Mouse (Mus musculus): ENCODE measurements at regions not wholly inside any gene's neighbourhood (a gene's known extent, or its start where the extent isn't known, plus 50 kb on each side); places are given as distances from the start of the nearest gene placed in this dataset.

- DNase-seq (ENCODE audit: low spot score in 2 of 2) = peak in 1 of 2 experiments; percentile 14
- Histone ChIP-seq H3K4me3 (no peak overlapping the region), H3K27ac (no peak overlapping the region)
- TF ChIP-seq CTCF (conservative IDR thresholded peaks at IDR 0.05) = no peak
These were observed 130.6 kb upstream of the Ptprt start for GRCm38 (mm10) chr2:162791374-162792098.

GRCm38 (mm10) chr2:162784176-162784813 is 123.3 kb upstream of the Ptprt start:
- Histone ChIP-seq H3K4me3 (no peak overlapping the region), H3K27ac (no peak overlapping the region)
- no peak for DNase-seq (ENCODE audit: low spot score in 2 of 2)
- TF ChIP-seq CTCF (conservative IDR thresholded peaks at IDR 0.05) = no peak

- TF ChIP-seq CTCF (conservative IDR thresholded peaks at IDR 0.05) = no peak
- DNase-seq (ENCODE audit: low spot score in 2 of 2) = no peak
- no peak overlapping the region for H3K4me3 ChIP-seq
- H3K27ac ChIP-seq = no peak overlapping the region
These were observed 120.7 kb upstream of the Ptprt start for GRCm38 (mm10) chr2:162781599-162781998.

GRCm38 (mm10) chr2:162776542-162776941 is 115.6 kb upstream of the Ptprt start:
- TF ChIP-seq CTCF (conservative IDR thresholded peaks at IDR 0.05) = no peak
- Histone ChIP-seq H3K27ac (peak overlapping the region; percentile 85), H3K4me3 (no peak overlapping the region)
- DNase-seq (ENCODE audit: low spot score in 2 of 2) = peak; percentile 23 to 58

- no peak for DNase-seq (ENCODE audit: low spot score in 2 of 2)
- Histone ChIP-seq H3K4me3 (no peak overlapping the region), H3K27ac (no peak overlapping the region)
- TF ChIP-seq CTCF (conservative IDR thresholded peaks at IDR 0.05) = no peak
These were observed 111.6 kb upstream of the Ptprt start for GRCm38 (mm10) chr2:162772520-162772919.

- DNase-seq (ENCODE audit: low spot score in 2 of 2) = no peak
These were observed 108.9 kb upstream of the Ptprt start for GRCm38 (mm10) chr2:162769711-162770428.

GRCm38 (mm10) chr2:162764059-162764458 is 103.1 kb upstream of the Ptprt start:
- no peak for DNase-seq (ENCODE audit: low spot score in 2 of 2)
- TF ChIP-seq CTCF (conservative IDR thresholded peaks at IDR 0.05) = no peak
- Histone ChIP-seq H3K4me3 (no peak overlapping the region), H3K27ac (no peak overlapping the region)

More at GRCm38 (mm10) chr2:162769711-162770428, 108.9 kb upstream of the Ptprt start:
- Histone ChIP-seq H3K4me3 (no peak overlapping the region), H3K27ac (no peak overlapping the region)
- TF ChIP-seq CTCF (conservative IDR thresholded peaks at IDR 0.05) = no peak

- no peak for TF ChIP-seq CTCF (conservative IDR thresholded peaks at IDR 0.05)
- DNase-seq (ENCODE audit: low spot score in 2 of 2) = no peak
- H3K4me3 ChIP-seq = no peak overlapping the region
- no peak overlapping the region for H3K27ac ChIP-seq
These were observed 79.6 kb upstream of the Ptprt start for GRCm38 (mm10) chr2:162740523-162740922.

- TF ChIP-seq CTCF (conservative IDR thresholded peaks at IDR 0.05) = no peak
- no peak for DNase-seq (ENCODE audit: low spot score in 2 of 2)
- H3K27ac ChIP-seq = no peak overlapping the region
- no peak overlapping the region for H3K4me3 ChIP-seq
These were observed 74.8 kb upstream of the Ptprt start for GRCm38 (mm10) chr2:162735761-162736160.

GRCm38 (mm10) chr2:162734286-162734685 is 73.3 kb upstream of the Ptprt start:
- no peak overlapping the region for H3K4me3 ChIP-seq
- no peak overlapping the region for H3K27ac ChIP-seq
- DNase-seq (ENCODE audit: low spot score in 2 of 2) = no peak
- TF ChIP-seq CTCF (conservative IDR thresholded peaks at IDR 0.05) = no peak

- TF ChIP-seq CTCF (conservative IDR thresholded peaks at IDR 0.05) = no peak
- Histone ChIP-seq H3K27ac (no peak overlapping the region), H3K4me3 (no peak overlapping the region)
- DNase-seq (ENCODE audit: low spot score in 2 of 2) = no peak
These were observed 59.1 kb upstream of the Ptprt start for GRCm38 (mm10) chr2:162720016-162720415.

GRCm38 (mm10) chr2:162718466-162718865 is 57.5 kb upstream of the Ptprt start:
- no peak overlapping the region for H3K4me3 ChIP-seq
- TF ChIP-seq CTCF (conservative IDR thresholded peaks at IDR 0.05) = peak; percentile 68

GRCm38 (mm10) chr2:162714976-162715375 is 54.0 kb upstream of the Ptprt start:
- Histone ChIP-seq H3K4me3 (no peak overlapping the region), H3K27ac (no peak overlapping the region)
- no peak for TF ChIP-seq CTCF (conservative IDR thresholded peaks at IDR 0.05)
- DNase-seq (ENCODE audit: low spot score in 2 of 2) = peak in 1 of 2 experiments; percentile 21

More at GRCm38 (mm10) chr2:162718466-162718865, 57.5 kb upstream of the Ptprt start:
- DNase-seq (ENCODE audit: low spot score in 2 of 2) = no peak
- H3K27ac ChIP-seq = no peak overlapping the region
